Mouse (Mus musculus) embryonic facial prominence, embryonic 10.5 days (tissue): ENCODE results near the gene Glrx5. TPM values are rescaled to one million over a fixed set of nuclear protein-coding genes. Genes with fewer than 3 reads are reported as not detected.

Source experiments
- DNase-seq: peaks from one replicate; pipeline ENCODE4 v3.0.0-alpha.2; 2017; ENCODE audit warnings: low spot score
- H3K27ac ChIP-seq: fragments of 300-500 bp; sonication (generic); replicated peaks from 2 replicates; pipeline ENCODE4 v1.5.1; 2016; ENCODE audit warnings: mild to moderate bottlenecking
- H3K27me3 ChIP-seq: fragments of 300-500 bp; sonication (generic); replicated peaks from 2 replicates; pipeline ENCODE4 v1.6.1; 2016; ENCODE audit warnings: low read depth, mild to moderate bottlenecking; ENCODE audit not compliant: poor library complexity, severe bottlenecking
- H3K36me3 ChIP-seq: fragments of 300-500 bp; sonication (generic); replicated peaks from 2 replicates; pipeline ENCODE4 v1.6.1; 2016; ENCODE audit warnings: mild to moderate bottlenecking, moderate library complexity
- H3K4me1 ChIP-seq: fragments of 300-500 bp; sonication (generic); 2 replicates; pipeline ENCODE4 v1.6.1; 2016
- H3K4me3 ChIP-seq: fragments of 300-500 bp; sonication (generic); 2 replicates; pipeline ENCODE4 v1.5.1; 2016; ENCODE audit warnings: mild to moderate bottlenecking, moderate library complexity
- H3K9me3 ChIP-seq: fragments of 300-500 bp; sonication (generic); 2 replicates; pipeline ENCODE4 v1.6.1; 2016; ENCODE audit warnings: mild to moderate bottlenecking
- WGBS: fragments of 180-500 bp; shearing (Covaris S2); methylation state at CpG from one replicate; pipeline ENCODE4 v1.1.7; 2016; 5-methylcytosine and 5-hydroxymethylcytosine counted together
- microRNA-seq: library from miRNA; unstranded; fragments of <30 nt; microRNA quantifications from one replicate; pipeline ENCODE4, GENCODE M21; 2017
- polyA plus RNA-seq: library from polyadenylated mRNA; unstranded; fragments of >200 nt; fragmentation: Nextera tagmentation; extraction: Ambion mirVana; gene quantifications from 2 replicates; pipeline ENCODE4 v1.2.1, GENCODE M21; 2016

The Glrx5 gene
- polyA plus RNA-seq, 1 experiment from 2014 or later, result 218 TPM

- H3K9me3 ChIP-seq, result no peaks in the 10 kb centered on the region
- DNase-seq, result no peak
- no peaks in the 10 kb centered on the region for H3K27me3 ChIP-seq
- 85% methylated on average over 6 of the region's 6 CpGs for WGBS
- no peak overlapping the region for H3K27ac ChIP-seq
- no peaks in the 10 kb centered on the region for H3K36me3 ChIP-seq
- H3K4me3 ChIP-seq, result no peak overlapping the region
- H3K4me1 ChIP-seq, result peaks cover 24% of the 10 kb centered on the region
These were observed 59.1 kb downstream of the Glrx5 start for GRCm38 (mm10) chr12:105091604-105092003.

Small RNA genes lying within 50 kb of the gene (microRNA-seq; reads per million reads assigned to microRNA genes)
- 3.7 reads per million, percentile 6 among the genes with 10 or more reads in this experiment for gene Mir3069

Other genes with a start within 250 kb of the Glrx5 start
- 2.6 and 3.2 TPM in 2 replicates for gene Clmn, start 167.6 kb upstream of the Glrx5 start, polyA plus RNA-seq
- 0.24 and 0.26 TPM in 2 replicates for gene Syne3, start 22.9 kb upstream of the Glrx5 start, polyA plus RNA-seq
- not detected in 2 replicates for gene Tcl1b2, start 113.3 kb downstream of the Glrx5 start, polyA plus RNA-seq
- gene Tcl1b1, start 127.0 kb downstream of the Glrx5 start, polyA plus RNA-seq, result not detected in 2 replicates
- not detected in 2 replicates for gene Tcl1b5, start 143.7 kb downstream of the Glrx5 start, polyA plus RNA-seq
- gene Tcl1b3, start 158.4 kb downstream of the Glrx5 start, polyA plus RNA-seq, result not detected in 2 replicates
- gene Tcl1b4, start 169.3 kb downstream of the Glrx5 start, polyA plus RNA-seq, result not detected in 2 replicates
- gene Tcl1, start 190.1 kb downstream of the Glrx5 start, polyA plus RNA-seq, result not detected in 2 replicates